ENCODE assay signal across 12 mouse cellular contexts in genomic region chr2:166745849-166746248, GRCm38 (mm10). TPM values are rescaled to one million over a fixed set of nuclear protein-coding genes. Genes with fewer than 3 reads are reported as not detected.
DNase-seq lines count a peak whose midpoint lies in the region; ATAC-seq lines count a peak whose summit lies in the region.
"Had no signal": no experiment of that assay in that cellular context is flagged by ENCODE, and none has a peak within 500 bp of the region (broad histone marks: within the 10 kb centered on the region; RNA-seq: fewer than 3 reads in every experiment).

No protein-coding gene starts in this region.

- peak; percentile 49; the same call in 1 of the 2 replicates for ATAC-seq in heart, embryonic 16.5 days (replicated peaks; ENCODE audit: extremely low read depth, insufficient read depth, low FRiP score)
- ATAC-seq in erythroblast, adult 5-6 weeks (replicated peaks; ENCODE audit: low FRiP score, poor library complexity, severe bottlenecking): 0 out of 2 replicates have a peak, but pooled peaks have one; percentile 25

- no peak overlapping the region for H3K4me3 ChIP-seq in heart, embryonic 16.5 days (ENCODE audit: low read length)
- no peak overlapping the region for H3K4me3 ChIP-seq in macrophage (ENCODE audit: inconsistent target)
- H3K4me3 ChIP-seq: hindbrain, embryonic 15.5 days; neural tube, embryonic 12.5 days had no signal

- no peaks in the 10 kb centered on the region for H3K27me3 ChIP-seq in heart, embryonic 16.5 days (ENCODE audit: control insufficient read depth, insufficient read depth, low read length)
- H3K27me3 ChIP-seq: hindbrain, embryonic 15.5 days; neural tube, embryonic 12.5 days had no signal

- no peaks in the 10 kb centered on the region for H3K9me3 ChIP-seq in heart, embryonic 16.5 days (replicated peaks; ENCODE audit: control insufficient read depth, low read length)
- H3K9me3 ChIP-seq: hindbrain, embryonic 15.5 days; neural tube, embryonic 12.5 days had no signal

- H3K9ac ChIP-seq in heart, embryonic 16.5 days (ENCODE audit: low read length): no peak overlapping the region
- H3K9ac ChIP-seq: hindbrain, embryonic 15.5 days; neural tube, embryonic 12.5 days had no signal

- H3K4me1 ChIP-seq in heart, embryonic 16.5 days (ENCODE audit: control insufficient read depth, insufficient read depth, low read length): no peaks in the 10 kb centered on the region
- H3K4me1 ChIP-seq: hindbrain, embryonic 15.5 days had no signal

- H3K4me2 ChIP-seq in heart, embryonic 16.5 days (ENCODE audit: low read depth, low read length): no peak overlapping the region
- H3K4me2 ChIP-seq: hindbrain, embryonic 15.5 days; neural tube, embryonic 12.5 days had no signal

- no peak for DNase-seq in heart, adult 8-10 months (ENCODE audit: low spot score)
- peak; percentile 70 to 73 for DNase-seq in thymus, postnatal 10 days (ENCODE audit: low spot score in 2 of 2)
- DNase-seq in cerebellum, adult 8-10 months: no peak
- no peak for DNase-seq in lung, postnatal 10 days
- no peak for DNase-seq in urinary bladder, postnatal 4 days (ENCODE audit: low spot score in 2 of 2)
- DNase-seq: cerebellum, adult 18-20 months; gastrocnemius, postnatal 14 days had no signal

- peak overlapping the region; percentile 31; the same call in 1 of the 2 replicates for H3K27ac ChIP-seq in heart, embryonic 16.5 days (ENCODE audit: low read length)
- H3K27ac ChIP-seq in macrophage: peak overlapping the region; percentile 82
- H3K27ac ChIP-seq: hindbrain, embryonic 15.5 days; neural tube, embryonic 12.5 days had no signal

- 66% methylated on average over 9 of the region's 9 CpGs for WGBS in heart, embryonic 16.5 days
- WGBS in macrophage (ENCODE audit: missing documents): 6% methylated on average over 8 of the region's 9 CpGs

- no peaks in the 10 kb centered on the region for H3K36me3 ChIP-seq in heart, embryonic 16.5 days (ENCODE audit: control insufficient read depth, insufficient read depth)
- H3K36me3 ChIP-seq in macrophage (ENCODE audit: inconsistent target): no peaks in the 10 kb centered on the region
- H3K36me3 ChIP-seq: hindbrain, embryonic 15.5 days; neural tube, embryonic 12.5 days had no signal

- no peaks in the 10 kb centered on the region for H3K79me2 ChIP-seq in macrophage (ENCODE audit: inconsistent target)

RNA-seq across cellular contexts. Expression of gene Prex1, which starts 32.2 kb away (rescaled TPM):
- 9.9 and 11.6 TPM in 2 replicates for polyA plus RNA-seq in heart, embryonic 16.5 days (2015; fragmentation: Nextera tagmentation; extraction: Ambion mirVana)
- total RNA-seq in heart, adult 8-10 months (2022): 1 to 10 TPM; 4.2 to 5.4 (median 4.8) TPM
- 15.9 and 26.5 TPM in 2 replicates for total RNA-seq in erythroblast, adult 5-6 weeks (2015; ENCODE audit: low replicate concordance)
- total RNA-seq in erythroblast, adult 5-6 weeks (2017; ENCODE audit: low replicate concordance): 19.8 and 35.4 TPM in 2 replicates
- total RNA-seq in macrophage (2018; cell fraction: chromatin; rRNA removed): 100 to 1,000 TPM; 118 to 441 (median 223) TPM
- 100 to 1,000 TPM in 13 of 26 experiments, 10 to 100 TPM in 13; 69.1 to 196 (median 100) TPM for total RNA-seq in macrophage (2018; cell fraction: cytosol; rRNA removed)
- total RNA-seq in macrophage (2018; cell fraction: nucleus; rRNA removed): 100 to 1,000 TPM in 22 of 26 experiments, 10 to 100 TPM in 4; 83.5 to 258 (median 137) TPM
- polyA plus RNA-seq in macrophage (2018): 51.9 to 91.8 TPM (median 63.2 TPM) in 3 replicates

RNA-seq across cellular contexts. Expression of gene Trp53rkb, which starts 46.5 kb away (rescaled TPM):
- polyA plus RNA-seq in heart, embryonic 16.5 days (2015; fragmentation: Nextera tagmentation; extraction: Ambion mirVana): 4.3 and 4.8 TPM in 2 replicates
- 1 to 10 TPM; 1.3 to 3.2 (median 1.9) TPM for total RNA-seq in heart, adult 8-10 months (2022)
- 0.38 and 1.0 TPM in 2 replicates for total RNA-seq in erythroblast, adult 5-6 weeks (2015; ENCODE audit: low replicate concordance)
- total RNA-seq in erythroblast, adult 5-6 weeks (2017; ENCODE audit: low replicate concordance): not detected in 2 replicates
- total RNA-seq in macrophage (2018; cell fraction: chromatin; rRNA removed): 10 to 100 TPM in 1 of 26 experiments, 1 to 10 TPM in 23, under 1 TPM in 2; 0.65 to 14.7 (median 4.1) TPM
- 1 to 10 TPM in 20 of 26 experiments, under 1 TPM in 6; 0.61 to 3.2 (median 1.4) TPM for total RNA-seq in macrophage (2018; cell fraction: cytosol; rRNA removed)
- total RNA-seq in macrophage (2018; cell fraction: nucleus; rRNA removed): 10 to 100 TPM in 1 of 26 experiments, 1 to 10 TPM in 23, under 1 TPM in 2; 0.80 to 10.0 (median 3.7) TPM
- 0.82 to 1.9 TPM (median 1.2 TPM) in 3 replicates for polyA plus RNA-seq in macrophage (2018)

RNA-seq across cellular contexts. Expression of gene Arfgef2, which starts 59.5 kb away (rescaled TPM):
- polyA plus RNA-seq in heart, embryonic 16.5 days (2015; fragmentation: Nextera tagmentation; extraction: Ambion mirVana): 6.2 TPM in 2 replicates
- 10 to 100 TPM; 43.4 to 53.9 (median 47.4) TPM for total RNA-seq in heart, adult 8-10 months (2022)
- total RNA-seq in erythroblast, adult 5-6 weeks (2015; ENCODE audit: low replicate concordance): 6.9 and 9.4 TPM in 2 replicates
- 5.6 and 7.1 TPM in 2 replicates for total RNA-seq in erythroblast, adult 5-6 weeks (2017; ENCODE audit: low replicate concordance)
- total RNA-seq in macrophage (2018; cell fraction: chromatin; rRNA removed): 100 to 1,000 TPM in 4 of 26 experiments, 10 to 100 TPM in 22; 30.9 to 123 (median 73.2) TPM
- total RNA-seq in macrophage (2018; cell fraction: cytosol; rRNA removed): 10 to 100 TPM; 25.2 to 53.8 (median 41.7) TPM
- total RNA-seq in macrophage (2018; cell fraction: nucleus; rRNA removed): 10 to 100 TPM; 30.8 to 82.6 (median 58.2) TPM
- polyA plus RNA-seq in macrophage (2018): 27.8 to 30.3 TPM (median 28.9 TPM) in 3 replicates

Comparison
In these comparisons a context has a peak if more than half of its experiments do, and no peak if none do; other contexts are left out.
1. DNase-seq: peak in thymus, postnatal 10 days (2 of 2); none in heart, adult 8-10 months (single experiment), cerebellum, adult 8-10 months (single experiment), lung, postnatal 10 days (single experiment) and urinary bladder, postnatal 4 days (0 of 2).
2. RNA of gene Arfgef2, which starts 59.5 kb away (total RNA-seq): 43.4 to 53.9 TPM in heart, adult 8-10 months; 5.6 to 9.4 TPM in erythroblast, adult 5-6 weeks; every median in the first group is over 4 times any median in the second.